13 mouse cellular contexts compared by ENCODE assay signal in the genomic region with DNA sequence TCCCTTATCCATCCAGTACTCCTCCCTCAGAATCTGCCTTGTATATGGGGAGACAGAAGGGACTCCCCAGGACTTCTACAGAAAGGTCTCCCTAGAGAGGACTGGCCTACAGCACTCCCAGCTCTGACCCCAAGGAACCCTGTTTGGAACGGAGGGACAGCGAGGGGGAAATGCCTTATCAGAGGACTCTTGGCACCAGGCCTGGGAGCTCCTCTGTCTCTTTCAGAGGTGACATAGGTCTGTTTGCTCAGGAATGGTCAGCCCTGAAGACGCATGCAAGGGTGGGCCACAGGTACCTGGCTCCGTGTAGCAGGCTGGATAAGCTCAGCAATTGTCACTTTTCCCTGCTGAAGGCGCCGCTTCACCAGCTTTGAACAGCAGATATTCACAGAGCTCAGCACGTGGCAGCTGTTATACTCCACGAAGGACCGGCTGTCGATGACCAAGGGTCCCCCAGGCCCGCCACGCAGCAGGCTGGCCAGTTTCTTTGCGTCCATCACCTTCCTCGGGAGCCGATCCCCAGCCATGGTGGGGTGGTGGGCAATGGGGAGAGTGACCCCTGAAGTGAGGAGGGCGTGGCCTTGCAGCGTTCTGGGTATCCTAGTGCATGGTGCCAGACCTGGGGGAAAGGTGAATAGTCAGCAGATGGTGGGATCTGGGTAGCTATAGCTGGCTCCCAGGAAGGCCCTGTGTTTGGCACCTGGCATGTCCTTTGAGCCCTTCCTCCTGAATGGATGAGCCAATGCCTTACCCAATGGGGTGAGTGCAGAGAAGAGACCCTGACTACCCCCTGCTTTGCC. TPM values are rescaled to one million over a fixed set of nuclear protein-coding genes. Genes with fewer than 3 reads are reported as not detected.
A peak's percentile ranks its signal among the peaks of the same experiment; 100 is the strongest.
DNase-seq lines count a peak whose midpoint lies in the region; ATAC-seq and TF ChIP-seq lines count a peak whose summit lies in the region.
"Had no signal": no experiment of that assay in that cellular context is flagged by ENCODE, and none has a peak within 500 bp of the region (broad histone marks: within the 10 kb centered on the region; RNA-seq: fewer than 3 reads in every experiment).

No protein-coding gene starts in this region.

- H3K9me3 ChIP-seq in heart, embryonic 15.5 days (replicated peaks): no peaks in the 10 kb centered on the region
- H3K9me3 ChIP-seq in forebrain, embryonic 16.5 days (ENCODE audit: control insufficient read depth, low read length): no peaks in the 10 kb centered on the region
- no peaks in the 10 kb centered on the region for H3K9me3 ChIP-seq in midbrain, embryonic 12.5 days

- TF ChIP-seq POLR2A in heart, adult 2 months (IDR thresholded peaks at IDR 0.05; ENCODE audit: insufficient read depth, low read depth, low read length): no peak

- no peak for TF ChIP-seq CTCF in heart, adult 2 months (IDR thresholded peaks at IDR 0.05)

- no peak overlapping the region for H3K4me3 ChIP-seq in heart, embryonic 15.5 days
- H3K4me3 ChIP-seq in heart, adult 2 months: no peak overlapping the region
- H3K4me3 ChIP-seq in forebrain, embryonic 16.5 days (replicated peaks; ENCODE audit: low read length): no peak overlapping the region
- H3K4me3 ChIP-seq in midbrain, embryonic 12.5 days: no peak overlapping the region

- TF ChIP-seq EP300 in heart, adult 2 months (IDR thresholded peaks at IDR 0.05; ENCODE audit: insufficient read depth, low read depth, low read length): no peak

- H3K27ac ChIP-seq in heart, embryonic 15.5 days: peak overlapping the region; percentile 28; the same call in 1 of the 2 replicates
- H3K27ac ChIP-seq in heart, adult 2 months: no peak overlapping the region
- peak overlapping the region; percentile 52 for H3K27ac ChIP-seq in forebrain, embryonic 16.5 days (ENCODE audit: low read length)
- peak overlapping the region; percentile 82 for H3K27ac ChIP-seq in midbrain, embryonic 12.5 days (replicated peaks)

- H3K9ac ChIP-seq in heart, embryonic 15.5 days: no peak overlapping the region; the same call in 1 of the 2 replicates
- no peak overlapping the region for H3K9ac ChIP-seq in heart, adult 2 months (ENCODE audit: low read depth, low read length)
- peak overlapping the region; percentile 46 for H3K9ac ChIP-seq in forebrain, embryonic 16.5 days (replicated peaks; ENCODE audit: low read depth, low read length)
- peak overlapping the region; percentile 40; the same call in 1 of the 2 replicates for H3K9ac ChIP-seq in midbrain, embryonic 12.5 days (replicated peaks)

- no peaks in the 10 kb centered on the region for H3K27me3 ChIP-seq in heart, embryonic 15.5 days
- H3K27me3 ChIP-seq in heart, adult 2 months (ENCODE audit: control insufficient read depth, insufficient read depth, low read length): no peaks in the 10 kb centered on the region
- no peaks in the 10 kb centered on the region for H3K27me3 ChIP-seq in forebrain, embryonic 16.5 days (replicated peaks; ENCODE audit: control insufficient read depth, insufficient read depth, low read length)
- peaks cover 22% of the 10 kb centered on the region for H3K27me3 ChIP-seq in midbrain, embryonic 12.5 days

- no peak for ATAC-seq in heart, embryonic 15.5 days (replicated peaks; ENCODE audit: insufficient number of reproducible peaks, insufficient read depth, low FRiP score, low read depth)
- ATAC-seq in forebrain, embryonic 16.5 days: no peak
- ATAC-seq in midbrain, embryonic 12.5 days (ENCODE audit: low FRiP score, low read depth): no peak

- H3K79me2 ChIP-seq in heart, adult 2 months (replicated peaks; ENCODE audit: control insufficient read depth, insufficient read depth, low read length): no peaks in the 10 kb centered on the region

- H3K36me3 ChIP-seq in heart, embryonic 15.5 days: peaks cover 3% of the 10 kb centered on the region; the same call in 1 of the 2 replicates
- peaks cover 9% of the 10 kb centered on the region for H3K36me3 ChIP-seq in heart, adult 2 months (ENCODE audit: control insufficient read depth, insufficient read depth, low read length)
- H3K36me3 ChIP-seq in forebrain, embryonic 16.5 days (ENCODE audit: control insufficient read depth, insufficient read depth): peaks cover 17% of the 10 kb centered on the region
- peaks cover 35% of the 10 kb centered on the region for H3K36me3 ChIP-seq in midbrain, embryonic 12.5 days

- H3K4me2 ChIP-seq in heart, embryonic 15.5 days: no peak overlapping the region
- peak overlapping the region; percentile 11; the same call in 1 of the 2 replicates for H3K4me2 ChIP-seq in forebrain, embryonic 16.5 days (ENCODE audit: low read length)
- peak overlapping the region; percentile 27 for H3K4me2 ChIP-seq in midbrain, embryonic 12.5 days (replicated peaks)

- intact Hi-C loops in heart, adult 2 months (cut with DNase I): loop anchor here (10.0 kb wide), 1 partner anchor 55 kb away; the partner anchor contains the start of gene Gm45337

- H3K4me1 ChIP-seq in heart, embryonic 15.5 days (replicated peaks): peaks cover 68% of the 10 kb centered on the region
- H3K4me1 ChIP-seq in heart, adult 2 months (ENCODE audit: control insufficient read depth, insufficient read depth, low read length): peaks cover 25% of the 10 kb centered on the region
- H3K4me1 ChIP-seq in forebrain, embryonic 16.5 days (replicated peaks; ENCODE audit: control insufficient read depth, insufficient read depth, low read length): peaks cover 64% of the 10 kb centered on the region
- peaks cover 67% of the 10 kb centered on the region for H3K4me1 ChIP-seq in midbrain, embryonic 12.5 days

- WGBS in heart, embryonic 15.5 days: 46% methylated on average over 17 of the region's 17 CpGs
- 59% methylated on average over 17 of the region's 17 CpGs for WGBS in heart, adult 2 months
- WGBS in forebrain, embryonic 16.5 days: 53% methylated on average over 17 of the region's 17 CpGs
- 51% methylated on average over 17 of the region's 17 CpGs for WGBS in midbrain, embryonic 12.5 days

- no peak for DNase-seq in heart, adult 2 months
- DNase-seq in cerebellum, postnatal 10 days: peak; percentile 57 to 62
- DNase-seq in c-Kit-positive CD71-positive TER-119-positive erythroid progenitor cells, embryonic 14.5 days (ENCODE audit: low spot score): no peak
- DNase-seq in layer of hippocampus, postnatal 25 days (ENCODE audit: extremely low spot score in 1 of 2, low spot score in 1 of 2): no peak
- no peak for DNase-seq in right cerebral cortex, postnatal 4 days
- DNase-seq: heart, adult 18-20 months; spleen, adult 18-20 months; thymus, postnatal 25 days had no signal

RNA-seq across cellular contexts. Expression of gene Dusp8, which starts 5.8 kb away (rescaled TPM):
- 11.5 and 12.2 TPM in 2 replicates for polyA plus RNA-seq in heart, embryonic 15.5 days (2015; fragmentation: Nextera tagmentation; extraction: Ambion mirVana)
- 10 to 100 TPM; 37.4 to 43.2 TPM for total RNA-seq in heart, adult 2 months (2021)
- polyA plus RNA-seq in heart, adult 2 months (2012; rRNA removed): 31.4 and 38.4 TPM in 2 replicates
- polyA plus RNA-seq in forebrain, embryonic 16.5 days (2015; fragmentation: Nextera tagmentation; extraction: Ambion mirVana): 84.9 and 98.7 TPM in 2 replicates
- polyA plus RNA-seq in midbrain, embryonic 12.5 days (2016; fragmentation: Nextera tagmentation; extraction: Ambion mirVana): 41.5 and 44.3 TPM in 2 replicates
- total RNA-seq in layer of hippocampus, postnatal 25 days (2021): 100 to 1,000 TPM; 127 to 139 TPM

RNA-seq across cellular contexts. Expression of gene Mob2, which starts 29.0 kb away (rescaled TPM):
- polyA plus RNA-seq in heart, embryonic 15.5 days (2015; fragmentation: Nextera tagmentation; extraction: Ambion mirVana): 43.4 and 52.7 TPM in 2 replicates
- total RNA-seq in heart, adult 2 months (2021): 10 to 100 TPM; 41.9 to 44.5 TPM
- 44.8 and 58.9 TPM in 2 replicates for polyA plus RNA-seq in heart, adult 2 months (2012; rRNA removed)
- 53.2 and 54.2 TPM in 2 replicates for polyA plus RNA-seq in forebrain, embryonic 16.5 days (2015; fragmentation: Nextera tagmentation; extraction: Ambion mirVana)
- 50.6 and 50.9 TPM in 2 replicates for polyA plus RNA-seq in midbrain, embryonic 12.5 days (2016; fragmentation: Nextera tagmentation; extraction: Ambion mirVana)
- total RNA-seq in layer of hippocampus, postnatal 25 days (2021): 10 to 100 TPM; 27.0 to 29.1 TPM

RNA-seq across cellular contexts. Expression of gene Gm45618, which starts 30.7 kb away (rescaled TPM):
- not detected in 2 replicates for polyA plus RNA-seq in heart, embryonic 15.5 days (2015; fragmentation: Nextera tagmentation; extraction: Ambion mirVana)
- not detected for total RNA-seq in heart, adult 2 months (2021)
- polyA plus RNA-seq in heart, adult 2 months (2012; rRNA removed): not detected in 2 replicates
- polyA plus RNA-seq in forebrain, embryonic 16.5 days (2015; fragmentation: Nextera tagmentation; extraction: Ambion mirVana): 0.34 TPM in 1 of 2 replicates, not detected in the other
- not detected in 2 replicates for polyA plus RNA-seq in midbrain, embryonic 12.5 days (2016; fragmentation: Nextera tagmentation; extraction: Ambion mirVana)
- not detected for total RNA-seq in layer of hippocampus, postnatal 25 days (2021)
- total RNA-seq: CH12.LX; heart, adult 18-20 months; liver, adult 2 months had no signal
- polyA plus RNA-seq: liver, adult 2 months had no signal

RNA-seq across cellular contexts. Expression of gene Gm39115, which starts 46.0 kb away (rescaled TPM):
- not detected in 2 replicates for polyA plus RNA-seq in heart, embryonic 15.5 days (2015; fragmentation: Nextera tagmentation; extraction: Ambion mirVana)
- total RNA-seq in heart, adult 2 months (2021): not detected
- polyA plus RNA-seq in heart, adult 2 months (2012; rRNA removed): not detected in 2 replicates
- not detected in 2 replicates for polyA plus RNA-seq in forebrain, embryonic 16.5 days (2015; fragmentation: Nextera tagmentation; extraction: Ambion mirVana)
- not detected in 2 replicates for polyA plus RNA-seq in midbrain, embryonic 12.5 days (2016; fragmentation: Nextera tagmentation; extraction: Ambion mirVana)
- total RNA-seq in layer of hippocampus, postnatal 25 days (2021): not detected
- total RNA-seq: CH12.LX; heart, adult 18-20 months; liver, adult 2 months had no signal
- polyA plus RNA-seq: liver, adult 2 months had no signal

RNA-seq across cellular contexts. Expression of gene Gm45337, which starts 54.6 kb away (rescaled TPM):
- polyA plus RNA-seq in heart, embryonic 15.5 days (2015; fragmentation: Nextera tagmentation; extraction: Ambion mirVana): not detected in 2 replicates
- not detected for total RNA-seq in heart, adult 2 months (2021)
- polyA plus RNA-seq in heart, adult 2 months (2012; rRNA removed): not detected in 2 replicates
- polyA plus RNA-seq in forebrain, embryonic 16.5 days (2015; fragmentation: Nextera tagmentation; extraction: Ambion mirVana): not detected in 2 replicates
- polyA plus RNA-seq in midbrain, embryonic 12.5 days (2016; fragmentation: Nextera tagmentation; extraction: Ambion mirVana): not detected in 2 replicates
- total RNA-seq in layer of hippocampus, postnatal 25 days (2021): not detected
- total RNA-seq: CH12.LX; heart, adult 18-20 months; liver, adult 2 months had no signal
- polyA plus RNA-seq: liver, adult 2 months had no signal

Comparison
In these comparisons a context has a peak if more than half of its experiments do, and no peak if none do; other contexts are left out.
1. H3K9ac ChIP-seq: peak in forebrain, embryonic 16.5 days (single experiment) and midbrain, embryonic 12.5 days (single experiment); none in heart, embryonic 15.5 days (single experiment) and heart, adult 2 months (single experiment).
2. DNase-seq: peak in cerebellum, postnatal 10 days (2 of 2); none in heart, adult 2 months (0 of 2), c-Kit-positive CD71-positive TER-119-positive erythroid progenitor cells, embryonic 14.5 days (single experiment), layer of hippocampus, postnatal 25 days (0 of 2) and right cerebral cortex, postnatal 4 days (single experiment).